Mouse (Mus musculus): ENCODE results near the gene Dok4. TPM values are rescaled to one million over a fixed set of nuclear protein-coding genes. Genes with fewer than 3 reads are reported as not detected.
"Not testable (repeated sequence)": the region's sequence is repeated elsewhere in the genome, so short reads cannot be mapped to it uniquely, and the experiment has no call there.

Gene Dok4
- total and polyA plus RNA-seq, 3 experiments = 5.8 to 13.0 (median 12.4) TPM

DNA sequence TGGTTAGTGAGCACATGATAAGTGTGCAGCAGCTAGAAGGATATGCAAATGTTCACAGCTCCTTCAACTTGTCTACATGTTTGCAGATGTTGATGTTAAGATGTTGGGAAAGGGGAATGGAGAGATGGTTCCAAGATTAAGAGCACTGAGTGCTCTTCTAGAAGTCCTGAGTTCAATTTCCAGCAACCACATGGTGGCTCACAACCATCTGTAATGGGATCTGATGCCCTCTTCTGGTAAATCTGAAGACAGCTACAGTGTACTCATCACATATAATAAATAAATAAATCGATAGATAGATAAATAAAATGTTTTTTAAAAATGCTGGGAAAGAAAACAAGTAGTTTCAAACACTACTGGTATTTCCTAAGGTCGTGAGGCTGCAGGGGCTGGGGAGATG is 34.9 kb downstream of the Dok4 start:
- no peak for DNase-seq

- peak; percentile 90 for DNase-seq
These were observed 37.5 kb downstream of the Dok4 start for GRCm38 (mm10) chr8:94838600-94838999.

GRCm38 (mm10) chr8:94837662-94838574 is 38.2 kb downstream of the Dok4 start, which contains the start of the genes Coq9 and Ciapin1:
TSS of gene Coq9 (plus strand) at chr8:94838321.
TSS of gene Ciapin1 (minus strand) at chr8:94838358.
- DNase-seq = peak; percentile 96

DNA sequence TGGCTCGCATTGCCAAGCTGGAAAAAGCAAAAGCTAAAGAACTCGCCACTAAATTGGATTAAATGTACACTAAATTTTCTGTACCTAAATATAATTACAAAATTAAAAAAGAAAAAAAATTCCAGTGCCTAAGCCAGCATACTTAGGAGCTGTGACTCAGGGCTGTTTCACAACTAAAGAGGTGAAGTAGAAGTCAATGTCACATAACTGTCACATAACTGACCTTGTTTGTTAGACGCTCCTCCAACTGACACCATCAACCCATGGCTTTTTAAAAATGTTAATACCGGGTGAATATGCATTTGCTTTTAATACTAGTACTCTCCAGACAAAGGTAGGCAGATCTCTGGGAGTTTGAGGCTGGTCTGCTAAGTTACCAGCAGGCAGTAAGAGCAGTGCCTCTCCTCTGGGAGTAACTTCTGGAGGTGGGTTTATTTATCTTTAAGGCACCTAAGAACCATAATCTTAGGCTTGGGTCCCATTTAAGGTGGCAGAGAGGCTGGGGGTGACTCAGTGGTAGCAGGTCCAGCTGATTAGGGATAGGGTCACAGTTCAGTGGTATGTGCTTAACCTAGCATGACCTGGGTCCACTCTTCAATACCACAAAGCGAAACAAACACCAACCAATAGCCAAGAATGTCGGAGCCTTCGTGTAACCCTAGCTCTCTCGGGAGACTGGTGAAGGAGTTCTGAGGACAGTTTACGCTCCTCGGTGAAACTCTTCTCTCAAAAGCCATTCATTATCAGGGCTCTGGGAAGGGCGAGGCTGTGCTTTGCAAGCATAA is 39.5 kb downstream of the Dok4 start:
- DNase-seq = peak; percentile 55

DNA sequence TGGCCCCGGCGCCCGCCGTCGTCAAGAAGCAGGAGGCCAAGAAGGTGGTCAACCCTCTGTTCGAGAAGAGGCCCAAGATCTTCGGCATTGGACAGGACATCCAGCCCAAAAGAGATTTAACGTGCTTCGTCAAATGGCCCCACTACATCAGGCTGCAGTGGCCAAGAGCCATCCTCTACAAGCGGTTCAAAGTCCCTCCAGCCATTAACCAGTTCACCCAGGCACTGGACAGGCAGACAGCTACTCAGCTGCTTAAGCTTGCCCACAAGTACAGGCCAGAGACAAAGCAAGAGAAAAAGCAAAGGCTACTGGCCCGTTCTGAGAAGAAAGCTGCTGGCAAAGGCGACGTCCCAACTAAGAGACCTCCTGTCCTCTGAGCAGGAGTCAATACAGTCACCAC is 40.4 kb downstream of the Dok4 start:
- DNase-seq = not testable (repeated sequence)

DNA sequence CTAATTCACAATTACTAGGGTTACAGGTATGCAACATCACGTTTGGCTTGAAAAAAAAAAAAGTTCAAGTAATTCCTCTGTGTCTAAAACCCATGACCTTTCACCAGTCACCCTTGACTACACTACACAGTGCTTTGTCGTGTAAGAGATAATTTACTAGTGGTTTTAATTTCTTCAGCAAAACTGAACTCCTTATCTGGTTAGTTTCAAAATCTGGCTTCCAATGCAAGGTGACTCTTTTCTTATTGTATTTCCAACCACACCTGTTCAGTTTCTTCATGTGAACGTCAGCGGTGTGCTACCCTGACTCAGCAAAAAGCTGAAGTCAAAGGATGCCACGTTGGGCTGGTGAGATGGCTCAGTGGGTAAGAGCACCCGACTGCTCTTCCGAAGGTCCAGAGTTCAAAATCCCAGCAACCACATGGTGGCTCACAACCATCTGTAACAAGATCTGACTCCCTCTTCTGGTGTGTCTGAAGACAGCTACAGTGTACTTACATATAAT is 42.2 kb downstream of the Dok4 start:
- DNase-seq = not testable (repeated sequence)

DNA sequence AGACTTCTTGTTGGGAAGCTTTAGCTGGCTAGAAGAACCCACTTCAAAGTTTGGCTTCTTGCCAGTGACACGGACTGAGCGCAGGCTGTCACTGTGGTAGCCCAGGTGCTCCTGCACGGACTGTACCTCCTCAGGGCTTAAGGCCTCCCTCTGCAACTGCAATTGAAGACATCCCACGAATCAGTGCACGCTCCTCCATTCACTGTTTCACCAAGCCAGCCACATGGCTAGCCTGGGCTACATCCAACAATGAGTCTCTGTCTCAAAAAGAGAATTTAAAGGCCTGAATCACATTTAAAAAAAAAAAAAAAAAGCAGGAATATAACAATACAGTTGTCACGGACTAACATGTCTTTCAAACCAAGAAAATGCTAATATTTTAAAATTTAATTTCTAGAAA is 47.8 kb downstream of the Dok4 start:
- no peak for DNase-seq

GRCm38 (mm10) chr8:94826210-94826609 is 49.9 kb downstream of the Dok4 start:
- DNase-seq = no peak

GRCm38 (mm10) chr8:94825170-94825569 is 51.0 kb downstream of the Dok4 start:
- no peak for DNase-seq

- peak; percentile 64 for DNase-seq
These were observed 53.2 kb downstream of the Dok4 start for GRCm38 (mm10) chr8:94822637-94823560.

- DNase-seq = no peak
These were observed 54.7 kb downstream of the Dok4 start for GRCm38 (mm10) chr8:94821381-94821780.

DNA sequence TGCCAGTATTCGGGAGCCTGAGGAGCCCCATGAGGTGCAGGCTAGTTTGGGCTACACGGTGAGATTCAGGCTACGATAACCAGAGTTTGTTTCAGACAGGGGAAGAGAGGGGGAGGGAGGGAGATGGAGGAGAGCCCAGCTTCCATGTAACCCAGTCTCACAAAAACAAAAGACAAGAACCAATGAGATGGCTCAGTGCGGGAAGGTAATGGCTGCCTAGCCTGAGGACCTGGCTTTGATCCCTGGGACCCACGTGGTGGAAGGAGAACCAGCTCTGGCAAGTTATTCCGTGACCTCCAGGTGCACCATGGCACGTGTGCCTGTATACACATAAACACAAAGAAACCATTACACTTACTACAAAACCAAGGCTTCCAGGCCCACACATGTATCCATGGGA is 55.6 kb downstream of the Dok4 start:
- DNase-seq = no peak

DNA sequence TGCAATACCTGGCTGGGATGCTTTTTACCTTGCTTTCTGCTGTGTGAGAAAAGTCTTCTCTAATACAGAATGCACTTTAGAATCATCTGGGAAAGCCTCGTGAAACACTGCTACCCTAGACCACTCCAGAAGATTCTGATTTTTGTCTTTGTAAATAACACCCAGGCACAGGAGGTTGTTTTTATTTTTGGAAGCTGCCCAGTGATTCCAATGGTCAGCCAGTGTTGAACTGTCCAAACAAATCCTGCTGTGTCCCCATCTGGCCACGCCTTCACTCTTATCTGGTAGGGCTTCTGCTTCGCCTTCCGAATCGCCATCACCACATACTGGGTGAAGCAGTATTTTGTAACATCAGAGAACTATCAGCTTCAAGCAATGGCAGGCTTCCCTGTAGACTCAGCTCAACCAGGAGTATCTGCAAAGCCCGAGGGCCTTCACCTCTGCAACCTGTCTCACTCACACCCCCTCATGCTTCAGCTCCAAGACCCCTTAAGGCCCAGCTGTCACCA is 56.4 kb downstream of the Dok4 start:
- DNase-seq = no peak

DNA sequence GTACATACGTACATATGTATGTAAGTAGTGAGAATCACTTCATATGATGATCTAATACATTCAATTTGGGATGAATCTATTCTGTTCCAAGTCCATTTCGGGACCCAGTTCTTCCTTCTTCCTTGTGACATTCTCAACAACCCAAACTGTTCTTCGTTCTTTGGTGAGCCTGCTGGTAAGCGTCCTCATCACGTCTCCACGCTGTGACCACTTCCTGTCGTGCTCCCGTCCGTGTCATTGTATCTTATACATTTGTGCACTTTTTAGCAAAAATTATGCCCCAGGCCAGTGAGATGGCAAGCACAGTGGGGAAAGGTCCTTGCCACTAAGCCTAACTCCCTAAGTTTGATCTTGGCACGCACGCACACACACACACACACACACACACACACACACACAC is 58.2 kb downstream of the Dok4 start:
- DNase-seq = no peak

DNA sequence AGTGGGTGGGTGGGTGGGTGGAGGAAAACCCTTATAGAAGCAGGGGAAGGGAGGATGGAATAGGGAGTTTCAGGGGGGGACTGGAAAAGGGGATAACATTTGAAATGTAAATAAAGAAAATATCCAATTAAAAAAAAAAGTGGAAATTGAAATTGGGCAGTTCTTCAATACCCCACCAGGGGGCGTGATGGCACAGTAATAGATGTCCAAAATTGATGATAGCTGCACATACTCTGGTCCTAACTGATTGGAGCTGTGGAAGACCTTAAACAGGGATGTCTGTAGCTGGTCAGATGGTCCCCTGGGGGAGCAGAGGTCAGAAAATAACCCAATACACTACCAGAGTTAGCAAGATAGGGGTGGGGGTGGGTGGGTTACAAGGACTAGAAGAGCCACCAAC is 61.6 kb downstream of the Dok4 start:
- no peak for DNase-seq

Other genes with a start within 250 kb of the Dok4 start
- gene Arl2bp, start 209.7 kb downstream of the Dok4 start, total RNA-seq (2021) = 10 to 100 TPM; 86.3 to 88.6 TPM
- 91.9 and 92.2 TPM in 2 replicates for gene Arl2bp, start 209.7 kb downstream of the Dok4 start, polyA plus RNA-seq (2012; rRNA removed)
- gene Pllp, start 180.1 kb downstream of the Dok4 start, total RNA-seq (2021) = 1 to 10 TPM in 1 of 2 experiments, under 1 TPM in 1; 0.49 to 1.1 TPM
- 1.5 and 2.6 TPM in 2 replicates for gene Pllp, start 180.1 kb downstream of the Dok4 start, polyA plus RNA-seq (2012; rRNA removed)
- not detected for gene Ccl22, start 130.7 kb downstream of the Dok4 start, total RNA-seq (2021)
- gene Ccl22, start 130.7 kb downstream of the Dok4 start, polyA plus RNA-seq (2012; rRNA removed) = 0.44 and 0.55 TPM in 2 replicates
- gene Cx3cl1, start 104.3 kb downstream of the Dok4 start, total RNA-seq (2021) = 10 to 100 TPM; 29.3 to 48.2 TPM
- 116 and 153 TPM in 2 replicates for gene Cx3cl1, start 104.3 kb downstream of the Dok4 start, polyA plus RNA-seq (2012; rRNA removed)
- gene Ccl17, start 65.9 kb downstream of the Dok4 start, total RNA-seq (2021) = 1 to 10 TPM in 1 of 2 experiments, not detected in 1; 1.7 TPM
- gene Ccl17, start 65.9 kb downstream of the Dok4 start, polyA plus RNA-seq (2012; rRNA removed) = 0.36 TPM in 1 of 2 replicates, not detected in the other
- gene Coq9, start 38.0 kb downstream of the Dok4 start, total RNA-seq (2021) = 100 to 1,000 TPM; 186 to 208 TPM
- 538 and 543 TPM in 2 replicates for gene Coq9, start 38.0 kb downstream of the Dok4 start, polyA plus RNA-seq (2012; rRNA removed)
- gene Ciapin1, start 38.0 kb downstream of the Dok4 start, total RNA-seq (2021) = 100 to 1,000 TPM in 1 of 2 experiments, 10 to 100 TPM in 1; 81.5 to 123 TPM
- gene Ciapin1, start 38.0 kb downstream of the Dok4 start, polyA plus RNA-seq (2012; rRNA removed) = 118 and 146 TPM in 2 replicates
- 10 to 100 TPM; 54.5 to 68.0 TPM for gene Polr2c, start 18.9 kb downstream of the Dok4 start, total RNA-seq (2021)
- 52.0 and 66.6 TPM in 2 replicates for gene Polr2c, start 18.9 kb downstream of the Dok4 start, polyA plus RNA-seq (2012; rRNA removed)
- 10 to 100 TPM in 1 of 2 experiments, 1 to 10 TPM in 1; 7.3 to 12.5 TPM for gene Ccdc102a, start 41.8 kb upstream of the Dok4 start, total RNA-seq (2021)
- 16.5 and 20.4 TPM in 2 replicates for gene Ccdc102a, start 41.8 kb upstream of the Dok4 start, polyA plus RNA-seq (2012; rRNA removed)
- gene Adgrg5, start 47.4 kb upstream of the Dok4 start, total RNA-seq (2021) = 1 to 10 TPM; 1.1 to 1.3 TPM
- gene Adgrg5, start 47.4 kb upstream of the Dok4 start, polyA plus RNA-seq (2012; rRNA removed) = 1.8 and 2.0 TPM in 2 replicates
- 10 to 100 TPM; 17.3 to 24.3 TPM for gene Adgrg1, start 98.4 kb upstream of the Dok4 start, total RNA-seq (2021)
- 40.2 and 56.5 TPM in 2 replicates for gene Adgrg1, start 98.4 kb upstream of the Dok4 start, polyA plus RNA-seq (2012; rRNA removed)
- 1 to 10 TPM; 2.0 to 2.8 TPM for gene Adgrg3, start 141.4 kb upstream of the Dok4 start, total RNA-seq (2021)
- gene Adgrg3, start 141.4 kb upstream of the Dok4 start, polyA plus RNA-seq (2012; rRNA removed) = 9.1 and 11.2 TPM in 2 replicates
- gene Drc7, start 178.8 kb upstream of the Dok4 start, total RNA-seq (2021) = not detected
- gene Drc7, start 178.8 kb upstream of the Dok4 start, polyA plus RNA-seq (2012; rRNA removed) = not detected in 2 replicates
- 10 to 100 TPM; 11.0 to 17.7 TPM for gene Katnb1, start 204.9 kb upstream of the Dok4 start, total RNA-seq (2021)
- 18.9 and 19.1 TPM in 2 replicates for gene Katnb1, start 204.9 kb upstream of the Dok4 start, polyA plus RNA-seq (2012; rRNA removed)

Data from adrenal gland, adult 2 months (tissue).